Mouse (Mus musculus) embryonic facial prominence, embryonic 14.5 days (tissue): ENCODE data around the gene Dnah10. TPM values are rescaled to one million over a fixed set of nuclear protein-coding genes. Genes with fewer than 3 reads are reported as not detected.

Source experiments
- ATAC-seq: fragments of 200-750 bp; cut with Nextera tagmentation; 2 replicates; pipeline ENCODE4 v1.8.0; 2017; ENCODE audit warnings: low read depth, moderate number of reproducible peaks, moderate TSS enrichment
- DNase-seq: peaks from one replicate; pipeline ENCODE4 v3.0.0-alpha.2; 2015; ENCODE audit warnings: low spot score
- H3K27ac ChIP-seq: fragments of 300-500 bp; sonication (generic); replicated peaks from 2 replicates; pipeline ENCODE4 v1.5.1; 2014; ENCODE audit warnings: low read depth, mild to moderate bottlenecking, low read length, moderate library complexity
- H3K27me3 ChIP-seq: fragments of 300-500 bp; sonication (generic); replicated peaks from 2 replicates; pipeline ENCODE4 v1.6.1; 2014; ENCODE audit warnings: low read length; ENCODE audit not compliant: control insufficient read depth, insufficient read depth
- H3K36me3 ChIP-seq: fragments of 300-500 bp; sonication (generic); 2 replicates; pipeline ENCODE4 v1.6.1; 2014; ENCODE audit warnings: low read length, mixed read lengths; ENCODE audit not compliant: control insufficient read depth, insufficient read depth
- H3K4me1 ChIP-seq: fragments of 300-500 bp; sonication (generic); 2 replicates; pipeline ENCODE4 v1.6.1; 2014; ENCODE audit warnings: antibody characterized with exemption, low read length; ENCODE audit not compliant: control insufficient read depth, insufficient read depth
- H3K4me2 ChIP-seq: fragments of 300-500 bp; sonication (generic); 2 replicates; pipeline ENCODE4 v1.6.1; 2014; ENCODE audit warnings: low read depth, mild to moderate bottlenecking, low read length, moderate library complexity, mixed read lengths
- H3K4me3 ChIP-seq: fragments of 300-500 bp; sonication (generic); 2 replicates; pipeline ENCODE4 v1.5.1; 2014; ENCODE audit warnings: low read depth, mild to moderate bottlenecking, low read length
- H3K9ac ChIP-seq: fragments of 300-500 bp; sonication (generic); 2 replicates; pipeline ENCODE4 v1.6.1; 2014; ENCODE audit warnings: low read depth, mild to moderate bottlenecking, low read length, moderate library complexity, mixed read lengths
- H3K9me3 ChIP-seq: fragments of 300-500 bp; sonication (generic); 2 replicates; pipeline ENCODE4 v1.6.1; 2016; ENCODE audit warnings: low read length; ENCODE audit not compliant: control insufficient read depth
- WGBS: fragments of 180-500 bp; shearing (Covaris S2); extraction: QIAGEN DNeasy Blood & Tissue Kit; methylation state at CpG from one replicate; pipeline ENCODE4 v1.1.7; 2014; 5-methylcytosine and 5-hydroxymethylcytosine counted together
- polyA plus RNA-seq: library from polyadenylated mRNA; unstranded; fragments of >200 nt; fragmentation: Nextera tagmentation; extraction: Ambion mirVana; gene quantifications from 2 replicates; pipeline ENCODE4 v1.2.1, GENCODE M21; 2014

The Dnah10 gene
- polyA plus RNA-seq = 0.25 and 0.39 TPM in 2 replicates

DNA sequence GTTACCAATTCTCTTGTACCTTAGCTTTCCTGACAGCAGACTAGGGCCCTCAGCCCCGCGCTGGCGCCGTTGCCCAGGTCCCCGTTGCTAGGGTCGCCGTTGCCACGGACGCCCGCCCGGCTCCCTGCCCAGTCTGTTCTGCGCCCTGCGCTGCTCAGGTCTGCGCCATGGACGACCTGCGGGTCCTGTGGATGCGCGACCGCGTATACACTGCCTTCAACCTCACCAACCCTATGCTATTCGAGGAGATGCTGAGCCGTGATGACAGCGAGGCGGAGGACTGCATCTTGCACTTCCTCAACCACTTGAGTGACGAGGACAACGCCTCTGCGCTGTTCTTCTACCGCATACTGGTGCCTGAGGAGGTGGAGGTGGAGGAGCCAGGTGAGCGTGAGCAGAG lies at the start of gene Dnah10:
TSS of gene Dnah10 (plus strand) at position 89 of the 400 bp plus-strand sequence.
- peaks cover 37% of the 10 kb centered on the region for H3K36me3 ChIP-seq
- 10% methylated on average over 29 of the region's 29 CpGs for WGBS
- DNase-seq = no peak
- peak within 1 kb of the TSS; percentile 20; the same call in 1 of the 2 replicates for H3K4me2 ChIP-seq
- H3K27ac ChIP-seq = no peak within 1 kb of the TSS
- no peaks in the 10 kb centered on the region for H3K9me3 ChIP-seq
- ATAC-seq = peak; percentile 81
- H3K4me1 ChIP-seq = no peaks in the 10 kb centered on the region; the same call in 1 of the 2 replicates
- H3K27me3 ChIP-seq = no peaks in the 10 kb centered on the region
- peak within 1 kb of the TSS; percentile 23; the same call in 1 of the 2 replicates for H3K9ac ChIP-seq
- H3K4me3 ChIP-seq = no peak within 1 kb of the TSS

DNA sequence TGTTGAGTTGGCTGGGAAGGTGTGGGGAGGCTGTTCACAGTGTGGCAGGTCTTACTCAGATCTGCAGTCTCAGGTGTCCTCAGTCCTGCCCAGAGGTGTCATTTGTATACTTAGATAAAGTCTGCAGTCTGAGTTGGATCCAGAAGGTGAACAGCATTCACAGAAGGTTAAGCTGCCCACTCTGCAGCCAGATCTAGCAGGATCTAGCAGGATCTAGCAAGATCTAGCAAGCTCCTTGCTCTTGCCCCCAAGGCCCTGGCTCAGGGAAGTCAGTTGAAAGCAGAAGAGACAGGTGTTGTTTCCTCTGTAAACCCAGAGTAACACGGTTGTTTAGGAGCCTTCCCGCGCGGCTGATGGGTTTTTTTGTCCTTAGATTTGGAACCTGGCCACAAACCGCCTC lies 11.1 kb upstream of the Dnah10 start:
- DNase-seq = no peak
- no peak overlapping the region for H3K27ac ChIP-seq

DNA sequence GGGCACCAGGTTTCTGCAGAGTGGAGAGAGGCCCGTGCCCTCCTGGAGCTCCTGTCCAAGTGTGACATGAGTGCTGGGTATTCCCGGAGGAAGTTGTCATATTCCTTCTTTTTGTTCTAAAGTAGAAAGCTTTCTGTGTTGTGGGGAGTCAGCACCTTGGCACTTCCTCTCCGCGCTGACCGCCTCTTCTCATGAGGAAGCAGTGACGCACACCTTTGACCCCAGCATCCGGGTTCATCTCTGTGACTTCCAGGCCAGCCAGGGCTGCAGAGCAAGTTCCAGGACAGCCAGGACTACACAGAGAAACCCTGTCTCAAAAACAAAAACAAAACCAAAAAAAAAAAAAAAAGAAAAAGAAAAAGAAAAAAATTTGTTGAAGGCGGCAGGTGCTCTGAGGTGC lies 9.8 kb upstream of the Dnah10 start:
- no peak overlapping the region for H3K4me3 ChIP-seq
- DNase-seq = peak; percentile 22
- no peak overlapping the region for H3K4me2 ChIP-seq
- H3K27me3 ChIP-seq = no peaks in the 10 kb centered on the region
- no peaks in the 10 kb centered on the region for H3K4me1 ChIP-seq
- H3K9me3 ChIP-seq = no peaks in the 10 kb centered on the region
- H3K9ac ChIP-seq = no peak overlapping the region
- H3K36me3 ChIP-seq = peaks cover 93% of the 10 kb centered on the region
- no peak overlapping the region for H3K27ac ChIP-seq
- WGBS = 91% methylated on average over 8 of the region's 8 CpGs
- ATAC-seq = no peak

More for the DNA sequence above, 11.1 kb upstream of the Dnah10 start:
- H3K4me2 ChIP-seq = no peak overlapping the region
- no peak for ATAC-seq
- 91% methylated on average over 5 of the region's 5 CpGs for WGBS
- H3K27me3 ChIP-seq = no peaks in the 10 kb centered on the region
- no peak overlapping the region for H3K4me3 ChIP-seq
- H3K4me1 ChIP-seq = no peaks in the 10 kb centered on the region
- H3K36me3 ChIP-seq = peaks cover 79% of the 10 kb centered on the region
- no peak overlapping the region for H3K9ac ChIP-seq
- no peaks in the 10 kb centered on the region for H3K9me3 ChIP-seq

DNA sequence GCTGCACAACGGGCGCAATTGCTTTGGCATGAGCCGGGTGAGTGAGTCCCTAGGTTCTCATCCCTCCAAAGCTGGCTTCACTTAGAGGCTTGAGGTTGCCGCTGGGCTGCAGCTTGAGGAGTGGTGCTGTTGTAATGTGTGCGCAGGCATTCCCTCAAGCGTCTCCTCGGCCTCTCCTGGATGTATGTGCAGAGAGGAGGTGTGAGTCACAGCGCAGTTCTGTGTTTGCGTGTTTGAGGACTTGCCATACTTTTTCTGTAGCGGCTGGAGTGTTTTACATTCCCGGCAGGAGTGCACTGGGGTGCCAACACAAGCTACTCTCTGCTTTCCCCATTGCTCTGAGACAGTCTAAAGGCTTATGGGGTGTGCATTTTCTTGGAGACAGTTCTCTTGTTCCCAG lies 6.9 kb upstream of the Dnah10 start:
- Histone ChIP-seq H3K9ac (no peak overlapping the region), H3K4me3 (no peak overlapping the region), H3K9me3 (no peaks in the 10 kb centered on the region), H3K4me1 (no peaks in the 10 kb centered on the region), H3K27ac (no peak overlapping the region), H3K4me2 (no peak overlapping the region), H3K27me3 (no peaks in the 10 kb centered on the region), H3K36me3 (peaks cover 95% of the 10 kb centered on the region)
- no peak for DNase-seq
- no peak for ATAC-seq
- WGBS = 96% methylated on average over 11 of the region's 11 CpGs

DNA sequence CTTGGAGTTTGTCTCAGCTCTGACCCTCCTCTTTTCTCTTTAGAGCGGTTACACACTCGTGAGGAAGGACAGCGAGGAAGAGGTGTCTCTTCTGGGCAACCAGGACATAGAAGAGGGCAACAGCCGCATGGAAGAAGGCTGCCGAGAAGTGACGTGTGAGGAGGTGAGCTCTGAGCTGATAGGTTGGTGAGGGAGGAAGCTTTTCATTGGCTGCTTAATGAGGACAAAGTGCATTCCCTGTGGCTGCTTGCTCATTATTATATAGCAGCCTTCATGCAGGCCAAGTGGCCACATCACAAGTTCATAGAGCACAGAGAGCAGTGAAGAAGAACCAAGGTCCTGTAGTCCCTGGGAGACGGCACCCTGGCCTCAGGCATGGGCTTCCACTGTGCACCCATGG lies 6.5 kb upstream of the Dnah10 start:
- H3K36me3 ChIP-seq = peaks cover 95% of the 10 kb centered on the region
- H3K4me1 ChIP-seq = no peaks in the 10 kb centered on the region
- no peak overlapping the region for H3K4me2 ChIP-seq
- H3K9me3 ChIP-seq = no peaks in the 10 kb centered on the region
- 90% methylated on average over 7 of the region's 7 CpGs for WGBS
- no peak overlapping the region for H3K27ac ChIP-seq
- H3K9ac ChIP-seq = no peak overlapping the region
- H3K4me3 ChIP-seq = no peak overlapping the region
- ATAC-seq (no peak), DNase-seq (no peak)
- H3K27me3 ChIP-seq = no peaks in the 10 kb centered on the region

DNA sequence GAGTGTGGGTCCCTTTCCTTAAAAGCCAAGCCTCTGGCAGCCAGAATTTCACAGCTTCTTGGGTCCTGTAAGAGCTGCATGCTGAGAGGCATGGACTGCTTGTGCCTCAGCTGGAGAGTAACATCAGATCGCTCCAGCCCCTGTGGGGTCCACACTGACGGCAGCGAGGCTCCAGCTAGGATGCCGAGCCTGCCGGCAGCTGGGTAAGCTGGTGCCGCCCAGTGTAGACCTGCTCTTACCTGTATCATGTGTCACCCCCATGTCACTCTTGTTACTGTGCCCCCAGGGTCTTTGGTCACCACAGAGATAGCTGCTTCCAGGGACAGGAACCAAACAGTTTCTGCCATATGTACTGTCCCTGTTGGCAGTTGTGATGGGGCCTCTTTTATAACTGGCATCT lies 1.8 kb upstream of the Dnah10 start:
- DNase-seq (no peak), ATAC-seq (no peak)
- Histone ChIP-seq H3K36me3 (peaks cover 56% of the 10 kb centered on the region), H3K9ac (no peak overlapping the region), H3K27me3 (no peaks in the 10 kb centered on the region), H3K4me3 (no peak overlapping the region), H3K27ac (no peak overlapping the region), H3K4me2 (no peak overlapping the region), H3K9me3 (no peaks in the 10 kb centered on the region), H3K4me1 (no peaks in the 10 kb centered on the region)
- WGBS = 93% methylated on average over 6 of the region's 6 CpGs

DNA sequence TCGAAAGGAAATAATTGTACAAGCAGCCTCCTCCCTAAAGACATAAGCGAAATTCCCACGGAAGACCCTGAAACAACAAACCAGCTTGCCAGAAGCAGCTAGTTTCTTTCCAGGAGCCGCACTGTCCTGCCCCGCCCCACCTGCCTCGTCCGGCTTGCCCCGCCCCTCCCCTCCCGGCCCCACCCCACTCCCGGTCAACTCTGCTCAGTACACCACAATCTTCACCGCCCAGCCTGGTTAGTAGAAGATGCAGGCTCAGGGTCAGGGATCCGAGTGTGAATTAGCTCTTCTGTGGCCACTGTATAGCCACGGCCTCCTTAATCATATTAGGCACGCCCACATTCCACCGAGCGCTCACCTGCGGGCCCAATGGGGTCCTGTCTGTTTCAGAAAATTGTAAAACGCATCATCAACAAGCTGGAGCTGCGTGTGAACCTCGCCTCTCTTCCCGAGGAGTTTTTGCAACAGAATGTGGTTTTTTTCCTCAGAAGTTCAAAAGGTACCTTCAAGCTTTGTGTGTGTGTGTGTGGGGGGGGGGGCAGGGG lies 4.8 kb downstream of the Dnah10 start:
- WGBS = 11% methylated on average over 17 of the region's 21 CpGs
- no peak for ATAC-seq
- DNase-seq = no peak

DNA sequence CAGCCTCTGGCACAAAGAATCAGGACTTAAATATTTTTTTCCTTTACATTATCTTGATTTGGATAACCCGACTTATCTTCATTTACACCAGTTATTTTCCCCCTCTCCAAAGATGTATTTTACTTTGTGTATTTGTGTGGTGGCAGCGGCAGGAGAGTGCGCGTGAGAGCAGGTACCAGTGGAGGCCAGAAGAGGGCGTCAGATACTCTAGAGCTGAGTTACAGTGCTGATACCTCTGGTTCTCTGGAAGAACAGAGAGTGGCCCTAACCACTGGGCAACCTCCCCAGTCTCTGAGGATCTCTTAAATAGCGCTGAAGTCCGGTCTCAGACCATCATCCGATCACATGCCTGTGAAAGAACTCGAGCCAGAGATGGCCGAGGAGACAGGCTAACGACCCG lies 9.1 kb downstream of the Dnah10 start:
- H3K27me3 ChIP-seq = no peaks in the 10 kb centered on the region
- no peak overlapping the region for H3K4me2 ChIP-seq
- no peak overlapping the region for H3K4me3 ChIP-seq
- DNase-seq (no peak), ATAC-seq (no peak)
- no peaks in the 10 kb centered on the region for H3K36me3 ChIP-seq
- H3K27ac ChIP-seq = no peak overlapping the region
- no peaks in the 10 kb centered on the region; the same call in 1 of the 2 replicates for H3K4me1 ChIP-seq
- no peak overlapping the region for H3K9ac ChIP-seq
- 87% methylated on average over 12 of the region's 12 CpGs for WGBS
- H3K9me3 ChIP-seq = no peaks in the 10 kb centered on the region

More for the DNA sequence above, 4.8 kb downstream of the Dnah10 start:
- no peaks in the 10 kb centered on the region; the same call in 1 of the 2 replicates for H3K4me1 ChIP-seq
- peak overlapping the region; percentile 46 for H3K9ac ChIP-seq
- H3K9me3 ChIP-seq = no peaks in the 10 kb centered on the region
- no peak overlapping the region for H3K27ac ChIP-seq
- H3K36me3 ChIP-seq = no peaks in the 10 kb centered on the region
- H3K27me3 ChIP-seq = no peaks in the 10 kb centered on the region
- peak overlapping the region; percentile 29 for H3K4me3 ChIP-seq
- H3K4me2 ChIP-seq = peak overlapping the region; percentile 57

DNA sequence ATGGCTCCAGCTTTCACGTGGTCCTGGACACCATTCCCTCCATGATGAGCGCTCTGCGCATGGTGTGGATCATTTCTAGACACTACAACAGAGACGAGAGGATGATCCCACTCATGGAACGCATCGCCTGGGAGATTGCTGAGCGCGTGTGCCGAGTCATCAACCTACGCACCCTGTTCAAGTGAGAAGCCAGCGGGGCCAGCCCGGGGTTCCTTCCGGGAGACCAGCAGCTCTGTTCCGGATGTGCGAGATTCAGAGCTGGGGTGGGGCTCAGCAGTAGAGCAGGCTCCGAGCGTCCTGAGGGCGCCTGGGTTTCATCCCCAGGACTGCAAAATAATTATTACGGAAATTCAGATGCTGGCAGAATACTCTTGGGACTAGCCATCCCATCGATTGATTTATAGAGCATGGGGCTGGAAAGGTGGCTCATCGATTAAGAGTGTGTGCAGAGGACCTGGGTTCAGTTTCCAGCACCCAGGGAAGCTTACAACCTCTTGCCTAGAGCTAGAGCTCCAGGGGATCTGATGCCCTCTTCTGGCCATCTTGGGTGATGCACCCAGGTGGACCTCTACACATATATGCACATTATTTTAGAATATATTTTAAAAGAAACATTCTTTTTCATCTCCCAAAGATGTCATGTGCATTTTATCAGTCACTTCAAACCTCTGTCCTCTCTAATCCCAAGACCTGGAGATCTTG lies 17.2 kb downstream of the Dnah10 start:
- no peaks in the 10 kb centered on the region for H3K4me1 ChIP-seq
- no peak overlapping the region for H3K4me3 ChIP-seq
- H3K9me3 ChIP-seq = no peaks in the 10 kb centered on the region
- 95% methylated on average over 21 of the region's 21 CpGs for WGBS
- no peaks in the 10 kb centered on the region for H3K27me3 ChIP-seq
- DNase-seq (no peak), ATAC-seq (no peak)
- H3K36me3 ChIP-seq = no peaks in the 10 kb centered on the region
- H3K9ac ChIP-seq = no peak overlapping the region
- no peak overlapping the region for H3K4me2 ChIP-seq
- no peak overlapping the region for H3K27ac ChIP-seq
